Mouse (Mus musculus) erythroblast, adult 5-6 weeks (primary cell): ENCODE measurements around the gene Tspan9. TPM values are rescaled to one million over a fixed set of nuclear protein-coding genes. Genes with fewer than 3 reads are reported as not detected.

Experiments
- ATAC-seq: replicated peaks from 2 replicates; pipeline ENCODE4 v1.8.0; 2016; ENCODE audit warnings: moderate number of reproducible peaks, mild to moderate bottlenecking, moderate TSS enrichment, inconsistent platforms; ENCODE audit not compliant: poor library complexity, low FRiP score, severe bottlenecking
- total RNA-seq, 2 experiments: library from RNA; stranded (forward) in 1 of 2; stranded (reverse) in 1 of 2; fragments of 150-400 nt in 1 of 2; fragments of 200-764, 138-1000 nt in 1 of 2; gene quantifications; 2 replicates each; pipeline versions ENCODE4 v1.2.3 to v1.2.4; 2015 to 2017; ENCODE audit warnings: low replicate concordance in 2 of 2

Gene Tspan9
- total RNA-seq, 2 experiments from 2014 or later = 0.26 TPM; not detected in 1

- ATAC-seq = no peak
Measured at GRCm38 (mm10) chr6:127912938-127913337, 230.5 kb downstream of the Tspan9 start.

- no peak for ATAC-seq
Measured at GRCm38 (mm10) chr6:127911687-127912086, 231.7 kb downstream of the Tspan9 start.

Other genes starting within 250 kb of the Tspan9 start
- gene Tead4, start 157.2 kb upstream of the Tspan9 start, total RNA-seq (2015; ENCODE audit: low replicate concordance) = not detected in 2 replicates
- gene Tead4, start 157.2 kb upstream of the Tspan9 start, total RNA-seq (2017; ENCODE audit: low replicate concordance) = not detected in 2 replicates
- gene Tulp3, start 212.3 kb upstream of the Tspan9 start, total RNA-seq (2015; ENCODE audit: low replicate concordance) = 0.38 and 0.42 TPM in 2 replicates
- not detected in 2 replicates for gene Tulp3, start 212.3 kb upstream of the Tspan9 start, total RNA-seq (2017; ENCODE audit: low replicate concordance)
- gene Rhno1, start 219.3 kb upstream of the Tspan9 start, total RNA-seq (2015; ENCODE audit: low replicate concordance) = 37.4 and 39.6 TPM in 2 replicates
- 19.5 and 38.2 TPM in 2 replicates for gene Rhno1, start 219.3 kb upstream of the Tspan9 start, total RNA-seq (2017; ENCODE audit: low replicate concordance)
- 17.7 and 25.9 TPM in 2 replicates for gene Foxm1, start 219.4 kb upstream of the Tspan9 start, total RNA-seq (2015; ENCODE audit: low replicate concordance)
- 14.1 and 29.7 TPM in 2 replicates for gene Foxm1, start 219.4 kb upstream of the Tspan9 start, total RNA-seq (2017; ENCODE audit: low replicate concordance)
- not detected in 2 replicates for gene Tex52, start 231.9 kb upstream of the Tspan9 start, total RNA-seq (2015; ENCODE audit: low replicate concordance)
- gene Tex52, start 231.9 kb upstream of the Tspan9 start, total RNA-seq (2017; ENCODE audit: low replicate concordance) = not detected in 2 replicates
- not detected in 2 replicates for gene Gm44596, start 231.9 kb upstream of the Tspan9 start, total RNA-seq (2015; ENCODE audit: low replicate concordance)
- gene Gm44596, start 231.9 kb upstream of the Tspan9 start, total RNA-seq (2017; ENCODE audit: low replicate concordance) = not detected in 2 replicates